Mouse (Mus musculus): ENCODE data around the gene Aifm2. TPM values are rescaled to one million over a fixed set of nuclear protein-coding genes. Genes with fewer than 3 reads are reported as not detected.

The Aifm2 gene
- total and polyA plus RNA-seq, 2 experiments from 2014 or later = 19.2 to 21.4 TPM

- Histone ChIP-seq H3K4me1 (ENCODE audit: insufficient read depth, low read length) (peaks cover 14% of the 10 kb centered on the region), H3K9me3 (ENCODE audit: low read length) (no peaks in the 10 kb centered on the region), H3K9ac (replicated peaks; ENCODE audit: low read length, poor library complexity, severe bottlenecking) (peak overlapping the region; percentile 70), H3K4me3 (ENCODE audit: low read depth, low read length) (peak overlapping the region; percentile 84), H3K36me3 (ENCODE audit: insufficient read depth, low read length) (peaks cover 27% of the 10 kb centered on the region), H3K4me2 (ENCODE audit: low read depth, low read length, poor library complexity, severe bottlenecking) (peak overlapping the region; percentile 100), H3K27me3 (ENCODE audit: insufficient read depth, low read length) (no peaks in the 10 kb centered on the region), H3K27ac (ENCODE audit: low read depth, low read length) (peak overlapping the region; percentile 64)
- no peak for TF ChIP-seq CTCF (IDR thresholded peaks at IDR 0.05)
- under 1% methylated on average over 78 of the region's 111 CpGs for WGBS
- ATAC-seq (ENCODE audit: low FRiP score) (peak; percentile 63; the same call in 1 of the 2 replicates), DNase-seq (ENCODE audit: low spot score) (no peak)
Measured at GRCm38 (mm10) chr10:61695703-61696559, 19.1 kb upstream of the Aifm2 start.

DNA sequence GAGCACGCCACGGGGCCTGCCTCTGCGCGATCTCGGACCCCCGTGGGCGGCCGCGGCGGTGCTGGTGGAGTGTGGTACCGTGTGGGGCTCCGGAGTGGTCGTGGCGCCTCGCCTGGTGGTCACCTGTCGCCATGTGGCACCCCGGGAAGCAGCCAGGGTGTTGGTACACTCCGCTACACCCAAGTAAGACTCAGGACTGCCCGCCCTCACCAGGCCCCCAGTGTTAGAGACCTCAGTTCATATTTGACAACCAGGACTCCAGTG is 18.6 kb upstream of the Aifm2 start:
- H3K36me3 ChIP-seq (ENCODE audit: insufficient read depth, low read length) = peaks cover 22% of the 10 kb centered on the region
- H3K9ac ChIP-seq (replicated peaks; ENCODE audit: low read length, poor library complexity, severe bottlenecking) = peak overlapping the region; percentile 70
- DNase-seq (ENCODE audit: low spot score) (no peak), ATAC-seq (ENCODE audit: low FRiP score) (no peak)
- peak overlapping the region; percentile 100 for H3K4me2 ChIP-seq (ENCODE audit: low read depth, low read length, poor library complexity, severe bottlenecking)
- no peak for TF ChIP-seq CTCF (IDR thresholded peaks at IDR 0.05)
- H3K4me1 ChIP-seq (ENCODE audit: insufficient read depth, low read length) = peaks cover 14% of the 10 kb centered on the region
- peak overlapping the region; percentile 84 for H3K4me3 ChIP-seq (ENCODE audit: low read depth, low read length)
- WGBS = 14% methylated on average over 19 of the region's 19 CpGs
- no peaks in the 10 kb centered on the region for H3K27me3 ChIP-seq (ENCODE audit: insufficient read depth, low read length)
- no peak overlapping the region for H3K27ac ChIP-seq (ENCODE audit: low read depth, low read length)
- no peaks in the 10 kb centered on the region for H3K9me3 ChIP-seq (ENCODE audit: low read length)

- WGBS = 96% methylated on average over 2 of the region's 2 CpGs
- peak overlapping the region; percentile 84; the same call in 1 of the 2 replicates for H3K4me3 ChIP-seq (ENCODE audit: low read depth, low read length)
- no peaks in the 10 kb centered on the region for H3K9me3 ChIP-seq (ENCODE audit: low read length)
- no peak for ATAC-seq (ENCODE audit: low FRiP score)
- DNase-seq (ENCODE audit: low spot score) = no peak
- peaks cover 18% of the 10 kb centered on the region for H3K36me3 ChIP-seq (ENCODE audit: insufficient read depth, low read length)
- no peak for TF ChIP-seq CTCF (IDR thresholded peaks at IDR 0.05)
- H3K27ac ChIP-seq (ENCODE audit: low read depth, low read length) = no peak overlapping the region
- peak overlapping the region; percentile 100 for H3K4me2 ChIP-seq (ENCODE audit: low read depth, low read length, poor library complexity, severe bottlenecking)
- no peaks in the 10 kb centered on the region for H3K27me3 ChIP-seq (ENCODE audit: insufficient read depth, low read length)
- no peak overlapping the region for H3K9ac ChIP-seq (replicated peaks; ENCODE audit: low read length, poor library complexity, severe bottlenecking)
- peaks cover 14% of the 10 kb centered on the region for H3K4me1 ChIP-seq (ENCODE audit: insufficient read depth, low read length)
Measured at GRCm38 (mm10) chr10:61697028-61697427, 18.0 kb upstream of the Aifm2 start.

DNA sequence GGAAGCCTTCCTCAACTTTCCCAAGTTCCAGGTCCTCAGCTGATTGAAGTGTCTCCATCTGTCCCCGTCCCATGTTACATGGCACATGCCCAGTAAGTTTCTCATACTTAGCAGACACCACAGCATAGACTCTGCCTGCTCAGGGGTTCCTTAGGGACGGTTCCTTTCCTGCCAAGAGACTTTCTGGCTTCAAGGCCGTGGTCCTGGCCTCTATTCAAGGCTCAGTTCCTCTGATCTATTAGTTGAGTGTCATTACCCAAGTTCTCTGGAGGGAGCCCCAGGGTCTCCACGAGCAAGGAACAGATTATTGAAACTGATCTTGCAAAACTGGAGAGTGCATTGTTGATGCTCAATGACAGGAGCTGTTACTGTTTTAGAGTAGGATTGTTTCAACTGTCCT is 10.4 kb upstream of the Aifm2 start:
- no peak for DNase-seq (ENCODE audit: low spot score)

GRCm38 (mm10) chr10:61706412-61707375 is 8.4 kb upstream of the Aifm2 start:
- Histone ChIP-seq H3K4me2 (ENCODE audit: low read depth, low read length, poor library complexity, severe bottlenecking) (no peak overlapping the region), H3K9ac (replicated peaks; ENCODE audit: low read length, poor library complexity, severe bottlenecking) (no peak overlapping the region), H3K36me3 (ENCODE audit: insufficient read depth, low read length) (peaks cover 13% of the 10 kb centered on the region), H3K4me3 (ENCODE audit: low read depth, low read length) (no peak overlapping the region), H3K27ac (ENCODE audit: low read depth, low read length) (no peak overlapping the region), H3K27me3 (ENCODE audit: insufficient read depth, low read length) (no peaks in the 10 kb centered on the region), H3K4me1 (ENCODE audit: insufficient read depth, low read length) (no peaks in the 10 kb centered on the region), H3K9me3 (ENCODE audit: low read length) (no peaks in the 10 kb centered on the region)
- no peak for TF ChIP-seq CTCF (IDR thresholded peaks at IDR 0.05)
- WGBS = 85% methylated on average over 6 of the region's 6 CpGs
- no peak for DNase-seq (ENCODE audit: low spot score)
- no peak for ATAC-seq (ENCODE audit: low FRiP score)

More for the DNA sequence above, 10.4 kb upstream of the Aifm2 start:
- no peak for ATAC-seq (ENCODE audit: low FRiP score)
- Histone ChIP-seq H3K4me2 (ENCODE audit: low read depth, low read length, poor library complexity, severe bottlenecking) (no peak overlapping the region), H3K9me3 (ENCODE audit: low read length) (no peaks in the 10 kb centered on the region), H3K36me3 (ENCODE audit: insufficient read depth, low read length) (peaks cover 13% of the 10 kb centered on the region), H3K27ac (ENCODE audit: low read depth, low read length) (no peak overlapping the region), H3K9ac (replicated peaks; ENCODE audit: low read length, poor library complexity, severe bottlenecking) (no peak overlapping the region), H3K4me1 (ENCODE audit: insufficient read depth, low read length) (no peaks in the 10 kb centered on the region), H3K4me3 (ENCODE audit: low read depth, low read length) (no peak overlapping the region), H3K27me3 (ENCODE audit: insufficient read depth, low read length) (no peaks in the 10 kb centered on the region)
- WGBS = 80% methylated on average over 4 of the region's 4 CpGs
- TF ChIP-seq CTCF (IDR thresholded peaks at IDR 0.05) = no peak
